Mouse (Mus musculus) hindbrain, embryonic 11.5 days (tissue): ENCODE results near the gene Pld3. TPM values are rescaled to one million over a fixed set of nuclear protein-coding genes. Genes with fewer than 3 reads are reported as not detected.

Experiments
- ATAC-seq: fragments of 200-750 bp; cut with Nextera tagmentation; 2 replicates; pipeline ENCODE4 v1.8.0; 2017; ENCODE audit warnings: mild to moderate bottlenecking, moderate TSS enrichment, moderate library complexity; ENCODE audit not compliant: low FRiP score
- DNase-seq: peaks from one replicate; pipeline ENCODE4 v3.0.0-alpha.2; 2015; ENCODE audit warnings: low spot score
- H3K27ac ChIP-seq: fragments of 300-500 bp; sonication (generic); 2 replicates; pipeline ENCODE4 v1.5.1; 2014; ENCODE audit warnings: mild to moderate bottlenecking, low read depth, low read length
- H3K27me3 ChIP-seq: fragments of 300-500 bp; sonication (generic); 2 replicates; pipeline ENCODE4 v1.6.1; 2014; ENCODE audit warnings: mild to moderate bottlenecking, low read length, moderate library complexity, mixed read lengths; ENCODE audit not compliant: control insufficient read depth, insufficient read depth
- H3K36me3 ChIP-seq: fragments of 300-500 bp; sonication (generic); 2 replicates; pipeline ENCODE4 v1.6.1; 2014; ENCODE audit warnings: mild to moderate bottlenecking, low read length, moderate library complexity, mixed read lengths; ENCODE audit not compliant: control insufficient read depth, insufficient read depth
- H3K4me1 ChIP-seq: fragments of 300-500 bp; sonication (generic); replicated peaks from 2 replicates; pipeline ENCODE4 v1.6.1; 2014; ENCODE audit warnings: low read length, mixed read lengths; ENCODE audit not compliant: control insufficient read depth, insufficient read depth
- H3K4me2 ChIP-seq: fragments of 300-500 bp; sonication (generic); replicated peaks from 2 replicates; pipeline ENCODE4 v1.6.1; 2014; ENCODE audit warnings: mild to moderate bottlenecking, low read depth, low read length
- H3K4me3 ChIP-seq: fragments of 300-500 bp; sonication (generic); 2 replicates; pipeline ENCODE4 v1.5.1; 2014; ENCODE audit warnings: low read depth, low read length
- H3K9ac ChIP-seq: fragments of 300-500 bp; sonication (generic); 2 replicates; pipeline ENCODE4 v1.6.1; 2014; ENCODE audit warnings: low read depth, low read length
- H3K9me3 ChIP-seq: fragments of 300-500 bp; sonication (generic); 2 replicates; pipeline ENCODE4 v1.6.1; 2016; ENCODE audit warnings: low read length; ENCODE audit not compliant: control insufficient read depth
- WGBS: fragments of 180-500 bp; shearing (Covaris S2); extraction: QIAGEN DNeasy Blood & Tissue Kit; methylation state at CpG from one replicate; pipeline ENCODE4 v1.1.7; 2014; 5-methylcytosine and 5-hydroxymethylcytosine counted together
- polyA plus RNA-seq: library from polyadenylated mRNA; unstranded; fragments of >200 nt; fragmentation: Nextera tagmentation; extraction: Ambion mirVana; gene quantifications from 2 replicates; pipeline ENCODE4 v1.2.1, GENCODE M21; 2014

The Pld3 gene
- polyA plus RNA-seq, 1 experiment from 2014 or later = 72.9 TPM

GRCm38 (mm10) chr7:27591266-27592216 lies 38.5 kb upstream of the Pld3 start, which contains the start of gene Akt2:
Gene Akt2, plus strand, starts transcription at chr7:27591552.
- Histone ChIP-seq H3K27me3 (no peaks in the 10 kb centered on the region), H3K27ac (peak within 1 kb of the TSS; percentile 98), H3K36me3 (no peaks in the 10 kb centered on the region), H3K9ac (peak within 1 kb of the TSS; percentile 86), H3K9me3 (no peaks in the 10 kb centered on the region), H3K4me2 (peak within 1 kb of the TSS; percentile 68), H3K4me1 (peaks cover 4% of the 10 kb centered on the region; the same call in 1 of the 2 replicates), H3K4me3 (peak within 1 kb of the TSS; percentile 60)
- ATAC-seq (peak; percentile 94), DNase-seq (peak; percentile 94)
- WGBS = under 1% methylated on average over 55 of the region's 71 CpGs

GRCm38 (mm10) chr7:27590566-27591213 lies 37.7 kb upstream of the Pld3 start:
- Histone ChIP-seq H3K4me1 (0 out of 2 replicates have a peak, but pooled peaks cover 3% of the 10 kb centered on the region), H3K9ac (peak overlapping the region; percentile 38; the same call in 1 of the 2 replicates), H3K27ac (peak overlapping the region; percentile 98; the same call in 1 of the 2 replicates), H3K9me3 (no peaks in the 10 kb centered on the region), H3K4me3 (peak overlapping the region; percentile 60), H3K4me2 (peak overlapping the region; percentile 41), H3K36me3 (no peaks in the 10 kb centered on the region), H3K27me3 (no peaks in the 10 kb centered on the region)
- DNase-seq = no peak
- 62% methylated on average over 4 of the region's 4 CpGs for WGBS
- peak; percentile 3; the same call in 1 of the 2 replicates for ATAC-seq

- no peaks in the 10 kb centered on the region for H3K27me3 ChIP-seq
- no peaks in the 10 kb centered on the region for H3K9me3 ChIP-seq
- ATAC-seq (no peak), DNase-seq (no peak)
- no peak overlapping the region for H3K9ac ChIP-seq
- no peaks in the 10 kb centered on the region for H3K36me3 ChIP-seq
- H3K27ac ChIP-seq = no peak overlapping the region
- H3K4me1 ChIP-seq = 0 out of 2 replicates have a peak, but pooled peaks cover 3% of the 10 kb centered on the region
- H3K4me3 ChIP-seq = no peak overlapping the region
- WGBS = 96% methylated on average over 4 of the region's 4 CpGs
- H3K4me2 ChIP-seq = no peak overlapping the region
Observed at GRCm38 (mm10) chr7:27590088-27590487, 37.1 kb upstream of the Pld3 start.

GRCm38 (mm10) chr7:27587741-27588140 lies 34.7 kb upstream of the Pld3 start:
- H3K9me3 ChIP-seq = no peaks in the 10 kb centered on the region
- H3K27me3 ChIP-seq = no peaks in the 10 kb centered on the region
- no peak overlapping the region for H3K27ac ChIP-seq
- no peaks in the 10 kb centered on the region for H3K36me3 ChIP-seq
- no peak overlapping the region for H3K4me2 ChIP-seq
- ATAC-seq (no peak), DNase-seq (no peak)
- H3K9ac ChIP-seq = no peak overlapping the region
- WGBS = 88% methylated on average over 2 of the region's 2 CpGs
- H3K4me3 ChIP-seq = no peak overlapping the region
- H3K4me1 ChIP-seq = 0 out of 2 replicates have a peak, but pooled peaks cover under 1% of the 10 kb centered on the region

- H3K27ac ChIP-seq = no peak overlapping the region
- H3K4me1 ChIP-seq = no peaks in the 10 kb centered on the region
- H3K4me3 ChIP-seq = no peak overlapping the region
- no peaks in the 10 kb centered on the region for H3K36me3 ChIP-seq
- no peak overlapping the region for H3K9ac ChIP-seq
- H3K9me3 ChIP-seq = no peaks in the 10 kb centered on the region
- H3K4me2 ChIP-seq = no peak overlapping the region
- ATAC-seq = no peak
- no peaks in the 10 kb centered on the region for H3K27me3 ChIP-seq
- 79% methylated on average over 2 of the region's 2 CpGs for WGBS
- DNase-seq = no peak
Observed at GRCm38 (mm10) chr7:27586861-27587260, 33.8 kb upstream of the Pld3 start.

GRCm38 (mm10) chr7:27580380-27581174 lies 27.6 kb upstream of the Pld3 start:
- H3K27me3 ChIP-seq = no peaks in the 10 kb centered on the region
- 87% methylated on average over 14 of the region's 14 CpGs for WGBS
- no peak overlapping the region for H3K9ac ChIP-seq
- no peak overlapping the region for H3K4me2 ChIP-seq
- H3K4me1 ChIP-seq = no peaks in the 10 kb centered on the region
- no peak for ATAC-seq
- H3K9me3 ChIP-seq = no peaks in the 10 kb centered on the region
- no peak overlapping the region for H3K4me3 ChIP-seq
- DNase-seq = no peak
- H3K27ac ChIP-seq = no peak overlapping the region
- peaks cover 5% of the 10 kb centered on the region; the same call in 1 of the 2 replicates for H3K36me3 ChIP-seq

GRCm38 (mm10) chr7:27578465-27578864 lies 25.4 kb upstream of the Pld3 start:
- 71% methylated on average over 7 of the region's 7 CpGs for WGBS
- DNase-seq (no peak), ATAC-seq (no peak)
- Histone ChIP-seq H3K4me1 (no peaks in the 10 kb centered on the region), H3K4me2 (no peak overlapping the region), H3K27me3 (no peaks in the 10 kb centered on the region), H3K9me3 (no peaks in the 10 kb centered on the region), H3K36me3 (peaks cover 7% of the 10 kb centered on the region; the same call in 1 of the 2 replicates), H3K9ac (no peak overlapping the region), H3K4me3 (no peak overlapping the region), H3K27ac (no peak overlapping the region)

- Histone ChIP-seq H3K27ac (no peak overlapping the region), H3K4me2 (no peak overlapping the region), H3K27me3 (no peaks in the 10 kb centered on the region), H3K9ac (no peak overlapping the region), H3K9me3 (no peaks in the 10 kb centered on the region), H3K4me3 (no peak overlapping the region), H3K36me3 (peaks cover 7% of the 10 kb centered on the region; the same call in 1 of the 2 replicates), H3K4me1 (no peaks in the 10 kb centered on the region)
- no peak for ATAC-seq
- WGBS = 92% methylated on average over 6 of the region's 6 CpGs
- no peak for DNase-seq
Observed at GRCm38 (mm10) chr7:27577589-27577988, 24.6 kb upstream of the Pld3 start.
